ENCODE assay signal across 9 mouse cellular contexts in the genomic region with DNA sequence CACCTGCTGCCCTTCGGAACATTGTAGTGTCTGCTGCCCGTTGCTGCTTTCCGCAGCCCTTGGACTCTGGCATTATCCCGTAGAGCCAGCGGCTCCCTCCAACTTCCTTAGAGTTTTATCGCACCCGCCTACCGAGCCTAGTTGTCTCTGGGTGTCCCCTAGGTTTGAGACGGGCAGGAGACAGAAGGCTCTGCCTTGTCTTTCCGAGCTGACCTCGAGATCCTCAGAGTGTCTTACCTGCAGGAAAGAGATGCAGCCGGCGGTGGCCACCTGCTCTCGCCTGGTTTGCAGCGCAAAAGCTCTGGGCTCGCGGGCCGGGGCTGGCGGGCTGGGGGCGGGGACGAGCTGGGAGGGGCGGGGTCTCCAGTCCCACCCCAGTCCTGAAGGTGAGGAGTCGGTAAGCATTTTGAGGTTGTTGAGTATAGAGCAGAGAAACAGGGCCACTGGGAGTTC. TPM values are rescaled to one million over a fixed set of nuclear protein-coding genes. Genes with fewer than 3 reads are reported as not detected.
DNase-seq lines count a peak whose midpoint lies in the region; ATAC-seq and TF ChIP-seq lines count a peak whose summit lies in the region.
"Had no signal": no experiment of that assay in that cellular context is flagged by ENCODE, and none has a peak within 500 bp of the region (broad histone marks: within the 10 kb centered on the region; RNA-seq: fewer than 3 reads in every experiment).

TSS of gene Zfp385c (minus strand) at position 292 of the 453 bp plus-strand sequence.

- H3K27ac ChIP-seq in gastrocnemius, adult 2 months, result no peak within 1 kb of the TSS
- H3K27ac ChIP-seq in ES-Bruce4 (ENCODE audit: insufficient read depth, low read length), result no peak within 1 kb of the TSS
- no peak within 1 kb of the TSS for H3K27ac ChIP-seq in hindbrain, postnatal 0 days

- no peaks in the 10 kb centered on the region for H3K27me3 ChIP-seq in ES-Bruce4 (ENCODE audit: control insufficient read depth, insufficient read depth, low read length, poor library complexity, severe bottlenecking)
- no peaks in the 10 kb centered on the region for H3K27me3 ChIP-seq in hindbrain, postnatal 0 days (ENCODE audit: insufficient read depth, low read length)

- peak within 1 kb of the TSS; percentile 56 for H3K4me3 ChIP-seq in gastrocnemius, adult 2 months
- peak within 1 kb of the TSS; percentile 74 for H3K4me3 ChIP-seq in ES-Bruce4 (ENCODE audit: low read depth, low read length)
- H3K4me3 ChIP-seq in hindbrain, postnatal 0 days (ENCODE audit: low read length), result peak within 1 kb of the TSS; percentile 27
- H3K4me3 ChIP-seq: erythroblast, embryonic 14.5 days had no signal

- H3K9me3 ChIP-seq in ES-Bruce4 (replicated peaks; ENCODE audit: control insufficient read depth, insufficient read depth, low read length, poor library complexity, severe bottlenecking), result no peaks in the 10 kb centered on the region
- no peaks in the 10 kb centered on the region for H3K9me3 ChIP-seq in hindbrain, postnatal 0 days (ENCODE audit: low read length)

- TF ChIP-seq EP300 in ES-Bruce4 (IDR thresholded peaks at IDR 0.05; ENCODE audit: insufficient read depth, low read depth, low read length), result no peak

- WGBS in hindbrain, postnatal 0 days, result 3% methylated on average over 19 of the region's 23 CpGs

- no peak for ATAC-seq in hindbrain, postnatal 0 days
- peak; percentile 38; the same call in 1 of the 2 replicates for ATAC-seq in megakaryocyte-erythroid progenitor cell, adult 5-6 weeks (replicated peaks; ENCODE audit: low FRiP score, low TSS enrichment, poor library complexity, severe bottlenecking)

- intact Hi-C loops in gastrocnemius, adult 2 months (cut with DNase I), result no loop called here

- H3K36me3 ChIP-seq in ES-Bruce4 (ENCODE audit: control insufficient read depth, insufficient read depth, low read length, poor library complexity, severe bottlenecking), result no peaks in the 10 kb centered on the region
- no peaks in the 10 kb centered on the region for H3K36me3 ChIP-seq in hindbrain, postnatal 0 days (ENCODE audit: insufficient read depth, low read length)

- peak within 1 kb of the TSS; percentile 30 for H3K9ac ChIP-seq in ES-Bruce4 (ENCODE audit: low read depth, poor library complexity, severe bottlenecking)
- peak within 1 kb of the TSS; percentile 37; the same call in 1 of the 2 replicates for H3K9ac ChIP-seq in hindbrain, postnatal 0 days (replicated peaks; ENCODE audit: low read length)

- no peak for DNase-seq in gastrocnemius, adult 2 months
- no peak for DNase-seq in gastrocnemius, adult 8-10 months (ENCODE audit: low spot score in 2 of 2)
- no peak for DNase-seq in hindbrain, postnatal 0 days (ENCODE audit: low spot score)
- DNase-seq in ovary, postnatal 36 days (ENCODE audit: low spot score), result no peak
- no peak for DNase-seq in spleen, adult 12 weeks (ENCODE audit: low spot score)
- DNase-seq in urinary bladder, postnatal 14 days (ENCODE audit: low spot score), result no peak

- no peak for TF ChIP-seq CTCF in gastrocnemius, adult 2 months (IDR thresholded peaks at IDR 0.05)
- TF ChIP-seq CTCF in ES-Bruce4 (IDR thresholded peaks at IDR 0.05; ENCODE audit: low read depth, low read length), result no peak
- no peak for TF ChIP-seq CTCF in hindbrain, postnatal 0 days (IDR thresholded peaks at IDR 0.05; ENCODE audit: low read depth)

- H3K4me2 ChIP-seq in hindbrain, postnatal 0 days (ENCODE audit: low read depth, low read length), result peak within 1 kb of the TSS; percentile 53

- TF ChIP-seq POLR2A in ES-Bruce4 (IDR thresholded peaks at IDR 0.05; ENCODE audit: insufficient read depth, low read length), result no peak

- H3K4me1 ChIP-seq in ES-Bruce4 (ENCODE audit: control insufficient read depth, insufficient read depth, low read length), result no peaks in the 10 kb centered on the region
- H3K4me1 ChIP-seq in hindbrain, postnatal 0 days (ENCODE audit: insufficient read depth, low read length), result no peaks in the 10 kb centered on the region

RNA-seq across cellular contexts. Expression of gene Zfp385c, which starts in this region (rescaled TPM):
- under 1 TPM in 1 of 2 experiments, not detected in 1; 0.39 TPM for total RNA-seq in gastrocnemius, adult 2 months (2021)
- under 1 TPM in 2 of 4 experiments, not detected in 2; 0.11 to 0.58 TPM for total RNA-seq in gastrocnemius, adult 8-10 months (2022)
- polyA plus RNA-seq in ES-Bruce4 (2011; ENCODE audit: insufficient read depth, insufficient read length, low read depth, missing spikeins), result 1.0 and 1.9 TPM in 2 replicates
- 9.8 and 13.0 TPM in 2 replicates for total RNA-seq in hindbrain, postnatal 0 days (2014; rRNA removed)
- 10.0 and 11.3 TPM in 2 replicates for polyA plus RNA-seq in hindbrain, postnatal 0 days (2015; fragmentation: Nextera tagmentation; extraction: Ambion mirVana)
- not detected in 2 replicates for total RNA-seq in megakaryocyte-erythroid progenitor cell, adult 5-6 weeks (2014; fragmentation: Nextera tagmentation)
- not detected in 2 replicates for total RNA-seq in megakaryocyte-erythroid progenitor cell, adult 5-6 weeks (2017)
- polyA plus RNA-seq: erythroblast, embryonic 14.5 days had no signal

Comparison
In these comparisons a context has a peak if more than half of its experiments do, and no peak if none do; other contexts are left out.
1. Peak in ATAC-seq in megakaryocyte-erythroid progenitor cell, adult 5-6 weeks; RNA of the gene not detected or under 1 TPM.